Comparison of ENCODE assay signal across 8 mouse cellular contexts in the genomic region with DNA sequence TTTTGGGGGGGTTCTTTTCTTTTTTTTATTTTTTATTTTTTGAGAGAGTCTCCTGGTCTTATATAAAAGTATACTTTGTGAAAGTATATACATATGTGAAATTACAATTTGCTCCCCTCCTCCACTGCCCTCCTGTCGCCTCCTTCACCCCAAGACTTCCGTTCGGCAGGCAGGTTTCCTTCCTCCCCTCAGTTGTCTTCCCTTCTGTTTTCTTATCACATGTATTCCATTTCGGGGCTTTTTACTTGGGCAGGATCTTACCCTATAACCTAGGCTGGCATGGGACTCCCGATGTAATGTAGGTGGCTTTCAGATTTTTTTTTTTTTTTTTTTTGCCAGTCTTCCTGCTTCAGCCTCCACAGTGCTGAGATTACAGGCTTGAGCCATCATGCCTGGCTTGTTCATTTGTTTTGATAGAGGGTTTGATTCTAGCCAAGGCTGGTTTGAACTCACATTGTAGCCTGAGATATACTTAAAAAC. TPM values are rescaled to one million over a fixed set of nuclear protein-coding genes. Genes with fewer than 3 reads are reported as not detected.
DNase-seq lines count a peak whose midpoint lies in the region; ATAC-seq and TF ChIP-seq lines count a peak whose summit lies in the region.

No protein-coding gene starts in this region.

- no peak for ATAC-seq in lung, embryonic 14.5 days (ENCODE audit: insufficient read depth)
- ATAC-seq in intestine, embryonic 16.5 days, result no peak
- ATAC-seq in stomach, embryonic 15.5 days (ENCODE audit: insufficient read depth, low FRiP score, low read depth), result no peak
- ATAC-seq in erythroid progenitor cell, adult 5-6 weeks (replicated peaks; ENCODE audit: low FRiP score, poor library complexity, severe bottlenecking), result no peak

- no peak for DNase-seq in lung, embryonic 14.5 days
- no peak for DNase-seq in lung, postnatal 10 days
- no peak for DNase-seq in embryonic facial prominence, embryonic 10.5 days (ENCODE audit: low spot score)
- DNase-seq in yolk sac, embryonic 10.5 days (ENCODE audit: low spot score), result no peak
- DNase-seq in left cerebral cortex, adult 8-10 months (ENCODE audit: low spot score in 2 of 2), result no peak

- no peak for TF ChIP-seq CTCF in lung, embryonic 14.5 days (IDR thresholded peaks at IDR 0.05; ENCODE audit: low read depth)

- H3K4me3 ChIP-seq in lung, embryonic 14.5 days (ENCODE audit: low read depth, low read length), result peak overlapping the region; percentile 53
- H3K4me3 ChIP-seq in embryonic facial prominence, embryonic 10.5 days, result peak overlapping the region; percentile 65
- H3K4me3 ChIP-seq in intestine, embryonic 16.5 days (ENCODE audit: low read length), result peak overlapping the region; percentile 16
- peak overlapping the region; percentile 55 for H3K4me3 ChIP-seq in stomach, embryonic 15.5 days (replicated peaks)

- no peaks in the 10 kb centered on the region for H3K27me3 ChIP-seq in lung, embryonic 14.5 days (ENCODE audit: insufficient read depth, low read length)
- peaks cover 31% of the 10 kb centered on the region for H3K27me3 ChIP-seq in embryonic facial prominence, embryonic 10.5 days (replicated peaks; ENCODE audit: low read depth, poor library complexity, severe bottlenecking)
- peaks cover 6% of the 10 kb centered on the region; the same call in 1 of the 2 replicates for H3K27me3 ChIP-seq in intestine, embryonic 16.5 days (replicated peaks; ENCODE audit: control insufficient read depth, insufficient read depth, low read length)
- H3K27me3 ChIP-seq in stomach, embryonic 15.5 days (replicated peaks), result no peaks in the 10 kb centered on the region

- no peaks in the 10 kb centered on the region for H3K4me1 ChIP-seq in lung, embryonic 14.5 days (ENCODE audit: insufficient read depth)
- H3K4me1 ChIP-seq in embryonic facial prominence, embryonic 10.5 days, result peaks cover 9% of the 10 kb centered on the region; the same call in 1 of the 2 replicates
- H3K4me1 ChIP-seq in intestine, embryonic 16.5 days (ENCODE audit: control insufficient read depth, insufficient read depth, low read length), result no peaks in the 10 kb centered on the region
- no peaks in the 10 kb centered on the region for H3K4me1 ChIP-seq in stomach, embryonic 15.5 days

- no peaks in the 10 kb centered on the region for H3K36me3 ChIP-seq in lung, embryonic 14.5 days (ENCODE audit: insufficient read depth)
- H3K36me3 ChIP-seq in embryonic facial prominence, embryonic 10.5 days (replicated peaks), result no peaks in the 10 kb centered on the region
- H3K36me3 ChIP-seq in intestine, embryonic 16.5 days (ENCODE audit: control insufficient read depth, insufficient read depth, low read length), result no peaks in the 10 kb centered on the region
- no peaks in the 10 kb centered on the region for H3K36me3 ChIP-seq in stomach, embryonic 15.5 days

- WGBS in lung, embryonic 14.5 days, result 22% methylated on average over 5 of the region's 5 CpGs
- 45% methylated on average over 5 of the region's 5 CpGs for WGBS in embryonic facial prominence, embryonic 10.5 days
- WGBS in intestine, embryonic 16.5 days, result 47% methylated on average over 5 of the region's 5 CpGs
- WGBS in stomach, embryonic 15.5 days, result 48% methylated on average over 5 of the region's 5 CpGs

- peak overlapping the region; percentile 63 for H3K4me2 ChIP-seq in lung, embryonic 14.5 days
- 0 out of 2 replicates have a peak overlapping the region, but pooled peaks have one; percentile 6 for H3K4me2 ChIP-seq in intestine, embryonic 16.5 days (ENCODE audit: low read depth, low read length)
- H3K4me2 ChIP-seq in stomach, embryonic 15.5 days, result peak overlapping the region; percentile 56

- H3K9me3 ChIP-seq in lung, embryonic 14.5 days (ENCODE audit: low read depth, low read length), result no peaks in the 10 kb centered on the region
- no peaks in the 10 kb centered on the region for H3K9me3 ChIP-seq in embryonic facial prominence, embryonic 10.5 days
- no peaks in the 10 kb centered on the region for H3K9me3 ChIP-seq in intestine, embryonic 16.5 days (ENCODE audit: control insufficient read depth, low read length)
- no peaks in the 10 kb centered on the region for H3K9me3 ChIP-seq in stomach, embryonic 15.5 days

- no peak overlapping the region for H3K9ac ChIP-seq in lung, embryonic 14.5 days
- no peak overlapping the region for H3K9ac ChIP-seq in intestine, embryonic 16.5 days (ENCODE audit: low read depth, low read length)
- no peak overlapping the region for H3K9ac ChIP-seq in stomach, embryonic 15.5 days

- H3K27ac ChIP-seq in lung, embryonic 14.5 days (ENCODE audit: low read depth), result no peak overlapping the region
- no peak overlapping the region for H3K27ac ChIP-seq in embryonic facial prominence, embryonic 10.5 days (replicated peaks)
- no peak overlapping the region for H3K27ac ChIP-seq in intestine, embryonic 16.5 days (ENCODE audit: low read length)
- H3K27ac ChIP-seq in stomach, embryonic 15.5 days, result no peak overlapping the region

RNA-seq across cellular contexts. Expression of a gene that starts 1.7 kb away (rescaled TPM):
- polyA plus RNA-seq in lung, embryonic 14.5 days (2014; fragmentation: Nextera tagmentation; extraction: Ambion mirVana), result 173 and 180 TPM in 2 replicates
- 91.7 and 109 TPM in 2 replicates for polyA plus RNA-seq in embryonic facial prominence, embryonic 10.5 days (2016; fragmentation: Nextera tagmentation; extraction: Ambion mirVana)
- polyA plus RNA-seq in intestine, embryonic 16.5 days (2015; fragmentation: Nextera tagmentation; extraction: Ambion mirVana), result 63.3 and 65.4 TPM in 2 replicates
- 76.6 and 80.9 TPM in 2 replicates for polyA plus RNA-seq in stomach, embryonic 15.5 days (2015; fragmentation: Nextera tagmentation; extraction: Ambion mirVana)
- total RNA-seq in erythroid progenitor cell, adult 5-6 weeks (2015; ENCODE audit: low replicate concordance), result 112 and 147 TPM in 2 replicates
- 39.1 and 42.7 TPM in 2 replicates for total RNA-seq in erythroid progenitor cell, adult 5-6 weeks (2017; ENCODE audit: low replicate concordance)
- total RNA-seq in left cerebral cortex, adult 8-10 months (2022), result 10 to 100 TPM; 20.3 to 36.3 (median 24.9) TPM

Comparison
In these comparisons a context has a peak if more than half of its experiments do, and no peak if none do; other contexts are left out.
1. H3K4me2 ChIP-seq: peak in every context shown above with its lines; median percentile 63 in lung, embryonic 14.5 days; 56 in stomach, embryonic 15.5 days; 6 in intestine, embryonic 16.5 days.